Mouse (Mus musculus) heart, embryonic 11.5 days (tissue): ENCODE measurements around the gene Gadd45gip1. TPM values are rescaled to one million over a fixed set of nuclear protein-coding genes. Genes with fewer than 3 reads are reported as not detected.

Experiments used
- ATAC-seq: fragments of 200-750 bp; cut with Nextera tagmentation; replicated peaks from 2 replicates; pipeline ENCODE4 v1.8.0; 2017; ENCODE audit warnings: moderate library complexity; ENCODE audit not compliant: insufficient number of reproducible peaks, low FRiP score, low TSS enrichment
- H3K27ac ChIP-seq: fragments of 300-500 bp; sonication (generic); 2 replicates; pipeline ENCODE4 v1.5.1; 2014; ENCODE audit warnings: mild to moderate bottlenecking, low read depth, low read length
- H3K27me3 ChIP-seq: fragments of 300-500 bp; sonication (generic); 2 replicates; pipeline ENCODE4 v1.6.1; 2014; ENCODE audit warnings: mild to moderate bottlenecking, low read length, mixed read lengths; ENCODE audit not compliant: control insufficient read depth, insufficient read depth
- H3K36me3 ChIP-seq: fragments of 300-500 bp; sonication (generic); 2 replicates; pipeline ENCODE4 v1.6.1; 2014; ENCODE audit warnings: mild to moderate bottlenecking, low read length, moderate library complexity, mixed read lengths; ENCODE audit not compliant: control insufficient read depth, insufficient read depth
- H3K4me1 ChIP-seq: fragments of 300-500 bp; sonication (generic); 2 replicates; pipeline ENCODE4 v1.6.1; 2014; ENCODE audit warnings: low read length; ENCODE audit not compliant: control insufficient read depth, insufficient read depth
- H3K4me2 ChIP-seq: fragments of 300-500 bp; sonication (generic); 2 replicates; pipeline ENCODE4 v1.6.1; 2014; ENCODE audit warnings: mild to moderate bottlenecking, moderate library complexity
- H3K4me3 ChIP-seq: fragments of 300-500 bp; sonication (generic); 2 replicates; pipeline ENCODE4 v1.5.1; 2014; ENCODE audit warnings: low read depth, low read length
- H3K9ac ChIP-seq: fragments of 300-500 bp; sonication (generic); 2 replicates; pipeline ENCODE4 v1.6.1; 2014; ENCODE audit warnings: mild to moderate bottlenecking, low read depth, low read length, moderate library complexity
- H3K9me3 ChIP-seq: fragments of 300-500 bp; sonication (generic); replicated peaks from 2 replicates; pipeline ENCODE4 v1.6.1; 2016; ENCODE audit warnings: low read length; ENCODE audit not compliant: control insufficient read depth
- WGBS: fragments of 180-500 bp; shearing (Covaris S2); extraction: QIAGEN DNeasy Blood & Tissue Kit; methylation state at CpG from one replicate; pipeline ENCODE4 v1.1.7; 2014; ENCODE audit not compliant: insufficient replicate concordance; 5-methylcytosine and 5-hydroxymethylcytosine counted together
- microRNA-seq: library from miRNA; unstranded; fragments of <30 nt; microRNA quantifications from one replicate; pipeline ENCODE4, GENCODE M21; 2016; ENCODE audit warnings: borderline number of aligned reads
- polyA plus RNA-seq: library from polyadenylated mRNA; unstranded; fragments of >200 nt; fragmentation: Nextera tagmentation; extraction: Ambion mirVana; gene quantifications from 2 replicates; pipeline ENCODE4 v1.2.1, GENCODE M21; 2014

Gene Gadd45gip1
- polyA plus RNA-seq, 1 experiment from 2014 or later, result 52.2 TPM

DNA sequence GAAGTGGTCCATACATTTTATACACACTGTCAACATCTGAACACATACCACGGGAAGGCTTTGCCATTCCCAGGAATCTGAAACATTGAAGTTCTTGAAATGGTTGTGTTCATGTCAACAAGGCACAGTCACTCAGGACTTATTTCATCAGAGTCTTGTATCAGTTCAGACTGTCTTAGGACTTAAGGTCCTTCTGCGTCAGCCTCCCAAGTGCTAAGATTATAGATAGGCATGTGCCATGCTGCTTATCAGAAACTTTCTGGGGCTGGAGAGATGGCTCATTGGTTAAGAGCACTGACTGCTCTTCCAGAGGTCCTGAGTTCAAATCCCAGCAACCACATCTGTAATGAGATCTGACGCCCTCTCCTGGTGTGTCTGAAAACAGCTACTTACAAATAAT lies 43.0 kb downstream of the Gadd45gip1 start:
- Histone ChIP-seq H3K4me1 (peaks cover 14% of the 10 kb centered on the region), H3K36me3 (no peaks in the 10 kb centered on the region), H3K4me2 (no peak overlapping the region), H3K27ac (no peak overlapping the region), H3K9ac (no peak overlapping the region), H3K4me3 (no peak overlapping the region), H3K27me3 (peaks cover 6% of the 10 kb centered on the region), H3K9me3 (no peaks in the 10 kb centered on the region)
- 76% methylated on average over 3 of the region's 3 CpGs for WGBS
- no peak for ATAC-seq

GRCm38 (mm10) chr8:84877297-84878035 lies 46.1 kb downstream of the Gadd45gip1 start:
- Histone ChIP-seq H3K9ac (no peak overlapping the region), H3K9me3 (no peaks in the 10 kb centered on the region), H3K4me1 (peaks cover 4% of the 10 kb centered on the region), H3K4me3 (no peak overlapping the region), H3K4me2 (no peak overlapping the region), H3K36me3 (no peaks in the 10 kb centered on the region), H3K27ac (no peak overlapping the region), H3K27me3 (peaks cover 3% of the 10 kb centered on the region)
- ATAC-seq, result no peak
- 68% methylated on average over 3 of the region's 3 CpGs for WGBS

- no peak for ATAC-seq
- Histone ChIP-seq H3K27me3 (no peaks in the 10 kb centered on the region), H3K4me1 (no peaks in the 10 kb centered on the region), H3K9me3 (no peaks in the 10 kb centered on the region), H3K4me2 (no peak overlapping the region), H3K4me3 (no peak overlapping the region), H3K9ac (no peak overlapping the region), H3K36me3 (no peaks in the 10 kb centered on the region), H3K27ac (no peak overlapping the region)
- 68% methylated on average over 1 of the region's 1 CpGs for WGBS
These were observed 47.6 kb downstream of the Gadd45gip1 start for GRCm38 (mm10) chr8:84878915-84879314.

- Histone ChIP-seq H3K27me3 (no peaks in the 10 kb centered on the region), H3K9ac (no peak overlapping the region), H3K36me3 (peaks cover 4% of the 10 kb centered on the region; the same call in 1 of the 2 replicates), H3K4me2 (no peak overlapping the region), H3K4me1 (no peaks in the 10 kb centered on the region), H3K27ac (no peak overlapping the region), H3K4me3 (no peak overlapping the region), H3K9me3 (no peaks in the 10 kb centered on the region)
- WGBS, result 81% methylated on average over 4 of the region's 4 CpGs
- no peak for ATAC-seq
These were observed 53.4 kb downstream of the Gadd45gip1 start for GRCm38 (mm10) chr8:84884728-84885127.

Small RNAs within 50 kb of the gene (microRNA-seq; reads per million reads assigned to microRNA genes)
- 3.0 reads per million, percentile 31 among the genes with 10 or more reads in this experiment for gene Mir7069

Other genes starting within 250 kb of the Gadd45gip1 start
- gene Ier2, start 168.7 kb upstream of the Gadd45gip1 start, polyA plus RNA-seq, result 52.3 and 55.9 TPM in 2 replicates
- gene Trmt1, start 145.2 kb upstream of the Gadd45gip1 start, polyA plus RNA-seq, result 49.7 and 51.6 TPM in 2 replicates
- 19.1 and 19.6 TPM in 2 replicates for gene Nacc1, start 143.7 kb upstream of the Gadd45gip1 start, polyA plus RNA-seq
- gene Lyl1, start 130.1 kb upstream of the Gadd45gip1 start, polyA plus RNA-seq, result 19.5 and 22.9 TPM in 2 replicates
- gene G430095P16Rik, start 108.5 kb upstream of the Gadd45gip1 start, polyA plus RNA-seq, result 3.4 and 5.4 TPM in 2 replicates
- gene Nfix, start 31.2 kb upstream of the Gadd45gip1 start, polyA plus RNA-seq, result 6.1 and 7.6 TPM in 2 replicates
- gene Dand5, start 8.7 kb upstream of the Gadd45gip1 start, polyA plus RNA-seq, result 5.0 and 6.0 TPM in 2 replicates
- gene Rad23a, start 9.1 kb downstream of the Gadd45gip1 start, polyA plus RNA-seq, result 125 and 127 TPM in 2 replicates
- 830 and 894 TPM in 2 replicates for gene Calr, start 15.4 kb downstream of the Gadd45gip1 start, polyA plus RNA-seq
- 53.6 and 54.5 TPM in 2 replicates for gene Farsa, start 25.5 kb downstream of the Gadd45gip1 start, polyA plus RNA-seq
- gene Syce2, start 40.6 kb downstream of the Gadd45gip1 start, polyA plus RNA-seq, result 44.2 and 49.6 TPM in 2 replicates
- gene Gcdh, start 62.4 kb downstream of the Gadd45gip1 start, polyA plus RNA-seq, result 36.2 and 40.4 TPM in 2 replicates
- gene Klf1, start 70.4 kb downstream of the Gadd45gip1 start, polyA plus RNA-seq, result 48.7 and 65.0 TPM in 2 replicates
- gene Dnase2a, start 77.0 kb downstream of the Gadd45gip1 start, polyA plus RNA-seq, result 4.3 and 5.4 TPM in 2 replicates
- gene Mast1, start 105.8 kb downstream of the Gadd45gip1 start, polyA plus RNA-seq, result 0.27 TPM in 1 of 2 replicates, not detected in the other
- gene Rtbdn, start 115.5 kb downstream of the Gadd45gip1 start, polyA plus RNA-seq, result not detected in 2 replicates
- not detected in 2 replicates for gene Gm49661, start 137.9 kb downstream of the Gadd45gip1 start, polyA plus RNA-seq
- 862 and 992 TPM in 2 replicates for gene Prdx2, start 138.1 kb downstream of the Gadd45gip1 start, polyA plus RNA-seq
- 95.9 and 106 TPM in 2 replicates for gene Rnaseh2a, start 138.2 kb downstream of the Gadd45gip1 start, polyA plus RNA-seq
- 7.6 and 9.3 TPM in 2 replicates for gene Junb, start 147.2 kb downstream of the Gadd45gip1 start, polyA plus RNA-seq
- 6.7 and 7.1 TPM in 2 replicates for gene Hook2, start 159.1 kb downstream of the Gadd45gip1 start, polyA plus RNA-seq
- not detected in 2 replicates for gene Best2, start 183.0 kb downstream of the Gadd45gip1 start, polyA plus RNA-seq
- gene Asna1, start 193.8 kb downstream of the Gadd45gip1 start, polyA plus RNA-seq, result 108 and 118 TPM in 2 replicates
- gene Trir, start 195.3 kb downstream of the Gadd45gip1 start, polyA plus RNA-seq, result 99.7 and 101 TPM in 2 replicates
- 15.7 and 16.2 TPM in 2 replicates for gene Tnpo2, start 205.4 kb downstream of the Gadd45gip1 start, polyA plus RNA-seq
- gene Fbxw9, start 228.5 kb downstream of the Gadd45gip1 start, polyA plus RNA-seq, result 15.9 and 17.8 TPM in 2 replicates
- gene Gm5741, start 236.5 kb downstream of the Gadd45gip1 start, polyA plus RNA-seq, result 1.5 TPM in 1 of 2 replicates, not detected in the other
- gene Dhps, start 240.2 kb downstream of the Gadd45gip1 start, polyA plus RNA-seq, result 57.6 and 60.0 TPM in 2 replicates
- gene Wdr83os, start 249.2 kb downstream of the Gadd45gip1 start, polyA plus RNA-seq, result 120 and 124 TPM in 2 replicates
- 36.5 and 43.0 TPM in 2 replicates for gene Wdr83, start 249.8 kb downstream of the Gadd45gip1 start, polyA plus RNA-seq